Mouse (Mus musculus) limb, embryonic 15.5 days (tissue): ENCODE results near the gene Irs3. TPM values are rescaled to one million over a fixed set of nuclear protein-coding genes. Genes with fewer than 3 reads are reported as not detected.

ENCODE experiments used
- ATAC-seq: fragments of 200-750 bp; cut with Nextera tagmentation; 2 replicates; pipeline ENCODE4 v1.8.0; 2017; ENCODE audit warnings: low read depth, moderate TSS enrichment; ENCODE audit not compliant: insufficient number of reproducible peaks, low FRiP score, low TSS enrichment
- H3K27ac ChIP-seq: fragments of 300-500 bp; sonication (generic); 2 replicates; pipeline ENCODE4 v1.5.1; 2015; ENCODE audit warnings: moderate library complexity, mild to moderate bottlenecking, inconsistent platforms
- H3K27me3 ChIP-seq: fragments of 300-500 bp; sonication (generic); 2 replicates; pipeline ENCODE4 v1.6.1; 2015; ENCODE audit warnings: inconsistent platforms
- H3K36me3 ChIP-seq: fragments of 300-500 bp; sonication (generic); 2 replicates; pipeline ENCODE4 v1.6.1; 2015; ENCODE audit warnings: inconsistent platforms
- H3K4me1 ChIP-seq: fragments of 300-500 bp; sonication (generic); 2 replicates; pipeline ENCODE4 v1.6.1; 2015; ENCODE audit warnings: inconsistent platforms
- H3K4me2 ChIP-seq: fragments of 300-500 bp; sonication (generic); 2 replicates; pipeline ENCODE4 v1.6.1; 2015; ENCODE audit warnings: mild to moderate bottlenecking, inconsistent platforms
- H3K4me3 ChIP-seq: fragments of 300-500 bp; sonication (generic); 2 replicates; pipeline ENCODE4 v1.5.1; 2015; ENCODE audit warnings: mild to moderate bottlenecking, inconsistent platforms
- H3K9ac ChIP-seq: fragments of 300-500 bp; sonication (generic); 2 replicates; pipeline ENCODE4 v1.6.1; 2015; ENCODE audit warnings: inconsistent platforms
- H3K9me3 ChIP-seq: fragments of 300-500 bp; sonication (generic); 2 replicates; pipeline ENCODE4 v1.6.1; 2016; ENCODE audit warnings: inconsistent platforms
- WGBS: fragments of 180-500 bp; shearing (Covaris S2); methylation state at CpG from one replicate; pipeline ENCODE4 v1.1.7; 2015; 5-methylcytosine and 5-hydroxymethylcytosine counted together
- polyA plus RNA-seq: library from polyadenylated mRNA; unstranded; fragments of >200 nt; fragmentation: Nextera tagmentation; extraction: Ambion mirVana; gene quantifications from 2 replicates; pipeline ENCODE4 v1.2.1, GENCODE M21; 2015

Gene Irs3
- polyA plus RNA-seq, 1 experiment from 2014 or later, result 0.19 TPM

DNA sequence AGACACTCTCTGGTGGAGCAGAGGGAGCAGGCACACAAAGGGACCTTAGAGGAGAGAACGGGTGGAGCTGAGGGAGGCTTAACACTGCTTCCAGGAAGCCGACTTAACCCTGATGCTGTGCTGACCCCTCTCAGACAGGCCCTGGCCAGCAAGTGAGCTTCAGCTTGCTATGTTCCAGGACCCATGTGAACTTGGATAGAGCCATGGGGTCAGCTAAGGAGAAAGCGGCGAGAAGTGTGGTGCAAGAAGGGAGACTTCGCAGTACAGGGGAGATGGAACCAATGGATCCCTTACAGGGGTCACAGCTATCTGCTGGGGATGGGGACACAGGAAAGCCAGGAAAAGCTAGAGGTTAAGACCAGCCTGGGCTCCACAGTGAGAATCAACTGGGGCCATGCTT, 32.4 kb downstream of the Irs3 start:
- ATAC-seq, result no peak
- 71% methylated on average over 5 of the region's 5 CpGs for WGBS
- Histone ChIP-seq H3K4me1 (peaks cover 56% of the 10 kb centered on the region), H3K9me3 (no peaks in the 10 kb centered on the region), H3K4me2 (no peak overlapping the region), H3K27ac (0 out of 2 replicates have a peak overlapping the region, but pooled peaks have one; percentile 22), H3K36me3 (no peaks in the 10 kb centered on the region), H3K9ac (no peak overlapping the region), H3K4me3 (no peak overlapping the region), H3K27me3 (no peaks in the 10 kb centered on the region)

GRCm38 (mm10) chr5:137611245-137611602, 34.3 kb downstream of the Irs3 start:
- peaks cover 12% of the 10 kb centered on the region for H3K36me3 ChIP-seq
- H3K9me3 ChIP-seq, result no peaks in the 10 kb centered on the region
- peak overlapping the region; percentile 96 for H3K27ac ChIP-seq
- H3K4me1 ChIP-seq, result peaks cover 61% of the 10 kb centered on the region
- 8% methylated on average over 6 of the region's 6 CpGs for WGBS
- peak overlapping the region; percentile 45 for H3K4me3 ChIP-seq
- peak overlapping the region; percentile 54 for H3K4me2 ChIP-seq
- H3K27me3 ChIP-seq, result no peaks in the 10 kb centered on the region
- H3K9ac ChIP-seq, result 0 out of 2 replicates have a peak overlapping the region, but pooled peaks have one; percentile 21
- peak; percentile 62 for ATAC-seq

GRCm38 (mm10) chr5:137610548-137611244, 34.8 kb downstream of the Irs3 start:
- Histone ChIP-seq H3K4me1 (peaks cover 62% of the 10 kb centered on the region), H3K27ac (peak overlapping the region; percentile 96), H3K9ac (peak overlapping the region; percentile 21; the same call in 1 of the 2 replicates), H3K4me3 (peak overlapping the region; percentile 45), H3K27me3 (no peaks in the 10 kb centered on the region), H3K36me3 (peaks cover 17% of the 10 kb centered on the region), H3K9me3 (no peaks in the 10 kb centered on the region), H3K4me2 (peak overlapping the region; percentile 54)
- ATAC-seq, result peak; percentile 72
- 4% methylated on average over 12 of the region's 12 CpGs for WGBS

DNA sequence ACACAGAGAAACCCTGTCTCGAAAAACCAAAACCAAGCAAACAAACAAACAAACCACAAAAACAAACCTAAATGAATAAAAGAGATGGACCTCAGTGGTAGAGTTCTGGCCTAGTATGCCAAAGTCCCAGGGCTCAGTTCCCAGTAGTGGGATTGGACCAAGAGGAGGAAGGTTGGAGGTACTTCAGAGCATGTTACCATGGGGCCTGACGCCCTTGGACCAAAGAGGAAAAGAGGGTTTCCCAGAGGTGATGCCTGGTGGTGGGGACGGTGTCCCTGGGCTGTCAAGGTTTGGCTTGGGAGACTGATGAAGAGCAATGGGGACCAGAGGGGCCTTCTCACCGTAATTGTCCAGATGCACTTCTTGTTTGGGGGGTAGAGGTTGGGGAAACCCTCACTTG, 35.5 kb downstream of the Irs3 start:
- peaks cover 64% of the 10 kb centered on the region for H3K4me1 ChIP-seq
- H3K27ac ChIP-seq, result peak overlapping the region; percentile 96
- H3K27me3 ChIP-seq, result no peaks in the 10 kb centered on the region
- peaks cover 24% of the 10 kb centered on the region for H3K36me3 ChIP-seq
- no peaks in the 10 kb centered on the region for H3K9me3 ChIP-seq
- no peak for ATAC-seq
- peak overlapping the region; percentile 18; the same call in 1 of the 2 replicates for H3K9ac ChIP-seq
- 46% methylated on average over 4 of the region's 4 CpGs for WGBS
- peak overlapping the region; percentile 45 for H3K4me3 ChIP-seq
- peak overlapping the region; percentile 54 for H3K4me2 ChIP-seq

- Histone ChIP-seq H3K4me1 (peaks cover 64% of the 10 kb centered on the region), H3K36me3 (peaks cover 27% of the 10 kb centered on the region), H3K4me2 (peak overlapping the region; percentile 54), H3K27ac (peak overlapping the region; percentile 47), H3K27me3 (no peaks in the 10 kb centered on the region), H3K4me3 (peak overlapping the region; percentile 45), H3K9ac (no peak overlapping the region), H3K9me3 (no peaks in the 10 kb centered on the region)
- 22% methylated on average over 3 of the region's 3 CpGs for WGBS
- ATAC-seq, result no peak
Observed at GRCm38 (mm10) chr5:137609292-137609691, 36.2 kb downstream of the Irs3 start.

- 19% methylated on average over 23 of the region's 23 CpGs for WGBS
Observed at GRCm38 (mm10) chr5:137608654-137609190, 36.8 kb downstream of the Irs3 start.

GRCm38 (mm10) chr5:137607860-137608653, 37.5 kb downstream of the Irs3 start:
- no peaks in the 10 kb centered on the region for H3K27me3 ChIP-seq
- H3K9ac ChIP-seq, result peak overlapping the region; percentile 11; the same call in 1 of the 2 replicates
- 29% methylated on average over 26 of the region's 26 CpGs for WGBS
- H3K9me3 ChIP-seq, result no peaks in the 10 kb centered on the region
- peak overlapping the region; percentile 54 for H3K4me2 ChIP-seq
- H3K36me3 ChIP-seq, result peaks cover 32% of the 10 kb centered on the region
- ATAC-seq, result no peak
- H3K4me1 ChIP-seq, result peaks cover 57% of the 10 kb centered on the region
- H3K4me3 ChIP-seq, result peak overlapping the region; percentile 45
- H3K27ac ChIP-seq, result no peak overlapping the region

More at GRCm38 (mm10) chr5:137608654-137609190, 36.8 kb downstream of the Irs3 start:
- Histone ChIP-seq H3K36me3 (peaks cover 32% of the 10 kb centered on the region), H3K9ac (peak overlapping the region; percentile 11; the same call in 1 of the 2 replicates), H3K9me3 (no peaks in the 10 kb centered on the region), H3K4me3 (peak overlapping the region; percentile 45), H3K27me3 (no peaks in the 10 kb centered on the region), H3K4me1 (peaks cover 63% of the 10 kb centered on the region), H3K4me2 (peak overlapping the region; percentile 54), H3K27ac (peak overlapping the region; percentile 47)
- no peak for ATAC-seq

DNA sequence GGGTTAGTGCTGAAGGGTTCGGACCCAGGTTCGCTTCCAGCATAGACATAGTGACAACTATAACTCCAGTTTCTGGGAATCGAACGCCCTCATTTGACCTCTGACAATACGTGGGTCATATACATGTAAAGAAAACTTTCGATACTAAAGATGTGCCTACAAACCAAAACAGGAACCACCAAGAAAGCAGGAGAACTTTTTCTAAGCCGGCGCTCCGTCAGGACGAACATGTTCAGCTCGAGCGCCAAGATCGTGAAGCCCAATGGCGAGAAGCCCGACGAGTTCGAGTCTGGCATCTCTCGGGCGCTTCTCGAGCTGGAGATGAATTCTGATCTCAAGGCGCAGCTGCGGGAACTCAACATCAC, 44.2 kb downstream of the Irs3 start:
- peak overlapping the region; percentile 39 for H3K9ac ChIP-seq
- H3K36me3 ChIP-seq, result peaks cover 32% of the 10 kb centered on the region
- H3K4me3 ChIP-seq, result peak overlapping the region; percentile 73
- peak overlapping the region; percentile 60 for H3K4me2 ChIP-seq
- peak overlapping the region; percentile 91 for H3K27ac ChIP-seq
- 0% methylated on average over 22 of the region's 22 CpGs for WGBS
- no peak for ATAC-seq
- H3K4me1 ChIP-seq, result peaks cover 23% of the 10 kb centered on the region
- no peaks in the 10 kb centered on the region for H3K9me3 ChIP-seq
- no peaks in the 10 kb centered on the region for H3K27me3 ChIP-seq

DNA sequence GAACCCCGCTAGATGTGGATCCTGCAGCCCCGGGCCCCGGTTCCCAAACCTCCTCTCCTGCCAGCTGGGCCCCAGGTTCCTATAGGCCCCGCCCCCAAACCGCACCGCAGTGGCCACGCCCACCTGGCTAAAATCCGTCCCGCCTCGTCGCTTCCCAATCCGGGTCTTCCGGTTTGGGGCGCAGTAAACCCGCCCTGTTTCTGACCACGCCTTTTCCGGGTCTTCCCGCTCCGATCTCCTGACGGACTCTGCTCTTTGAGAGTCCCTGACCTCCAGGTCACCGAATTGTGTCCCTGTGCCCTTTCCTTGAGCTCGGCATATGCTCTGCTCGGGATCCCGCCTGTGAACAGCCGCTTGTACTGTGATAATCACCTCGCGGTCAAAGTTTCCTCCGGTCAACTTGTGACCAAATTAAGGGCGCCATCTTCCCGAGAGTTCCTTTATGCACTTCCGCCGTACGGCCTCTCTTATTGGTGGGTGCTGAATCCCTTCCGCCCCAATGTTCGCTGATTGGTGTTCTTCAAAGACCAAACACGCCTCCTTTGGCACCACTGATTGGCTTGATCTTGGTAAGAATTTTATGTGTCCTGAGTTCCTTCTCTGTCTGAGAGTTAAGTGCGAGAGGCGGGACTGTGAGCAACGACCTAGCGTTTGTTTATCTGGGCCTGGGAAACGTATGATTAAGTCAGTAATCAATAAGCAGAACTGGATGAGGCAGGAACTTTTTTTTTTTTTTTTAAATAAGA, 44.7 kb downstream of the Irs3 start, which contains the start of gene Mospd3:
Mospd3 (minus strand) TSS at position 440 of the 746 bp plus-strand sequence.
- Histone ChIP-seq H3K27ac (peak within 1 kb of the TSS; percentile 91), H3K27me3 (no peaks in the 10 kb centered on the region), H3K4me2 (peak within 1 kb of the TSS; percentile 86), H3K9me3 (no peaks in the 10 kb centered on the region), H3K9ac (peak within 1 kb of the TSS; percentile 82), H3K36me3 (peaks cover 27% of the 10 kb centered on the region), H3K4me3 (peak within 1 kb of the TSS; percentile 73), H3K4me1 (peaks cover 23% of the 10 kb centered on the region)
- under 1% methylated on average over 41 of the region's 41 CpGs for WGBS
- ATAC-seq, result peak; percentile 93

- Histone ChIP-seq H3K4me1 (peaks cover 20% of the 10 kb centered on the region), H3K4me3 (peak overlapping the region; percentile 73), H3K27me3 (no peaks in the 10 kb centered on the region), H3K9ac (peak overlapping the region; percentile 82), H3K36me3 (peaks cover 21% of the 10 kb centered on the region), H3K27ac (peak overlapping the region; percentile 91), H3K9me3 (no peaks in the 10 kb centered on the region), H3K4me2 (peak overlapping the region; percentile 86)
- 2% methylated on average over 19 of the region's 19 CpGs for WGBS
- 0 out of 2 replicates have a peak, but pooled peaks have one; percentile 2 for ATAC-seq
Observed at GRCm38 (mm10) chr5:137600281-137600618, 45.3 kb downstream of the Irs3 start.

DNA sequence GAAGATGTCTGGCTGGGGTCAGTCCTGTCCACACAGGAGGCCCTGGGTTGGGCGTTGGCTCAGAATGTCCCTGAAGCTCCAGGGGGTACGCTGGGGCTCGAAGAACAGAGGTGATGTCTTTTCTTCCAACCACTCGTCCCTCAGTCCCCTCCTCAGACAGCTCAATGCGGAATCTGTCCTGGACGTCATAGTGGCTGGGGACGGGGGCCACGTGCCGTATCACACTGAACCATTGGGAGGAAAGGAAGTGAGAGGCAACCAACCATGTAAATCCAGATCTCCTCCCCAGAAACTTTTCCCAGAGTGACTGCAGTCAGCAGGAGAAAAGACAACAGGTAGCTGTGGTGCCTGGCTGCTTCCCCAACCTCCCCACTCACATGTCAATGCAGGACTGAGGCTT, 45.9 kb downstream of the Irs3 start:
- Histone ChIP-seq H3K4me2 (peak overlapping the region; percentile 86), H3K27ac (no peak overlapping the region), H3K4me3 (peak overlapping the region; percentile 73), H3K36me3 (peaks cover 17% of the 10 kb centered on the region), H3K27me3 (no peaks in the 10 kb centered on the region), H3K4me1 (peaks cover 20% of the 10 kb centered on the region), H3K9me3 (no peaks in the 10 kb centered on the region), H3K9ac (peak overlapping the region; percentile 82; the same call in 1 of the 2 replicates)
- ATAC-seq, result no peak
- WGBS, result 68% methylated on average over 9 of the region's 9 CpGs
